ENCODE assay signal across 14 mouse cellular contexts in genomic region chr1:86306686-86307085, GRCm38 (mm10). TPM values are rescaled to one million over a fixed set of nuclear protein-coding genes. Genes with fewer than 3 reads are reported as not detected.
"Had no signal": no experiment of that assay in that cellular context is flagged by ENCODE, and none has a peak within 500 bp of the region (broad histone marks: within the 10 kb centered on the region; RNA-seq: fewer than 3 reads in every experiment).

No protein-coding gene starts in this region.

- H3K4me3 ChIP-seq: limb, embryonic 15.5 days; liver, embryonic 12.5 days; midbrain, embryonic 10.5 days; myocyte; neural tube, embryonic 15.5 days had no signal

- H3K9me3 ChIP-seq: limb, embryonic 15.5 days; liver, embryonic 12.5 days; midbrain, embryonic 10.5 days; neural tube, embryonic 15.5 days had no signal

- ATAC-seq: inflammation-experienced regulatory T-cells, adult 6 months; liver, embryonic 12.5 days had no signal

- H3K4me2 ChIP-seq: limb, embryonic 15.5 days; liver, embryonic 12.5 days; lung, embryonic 14.5 days; neural tube, embryonic 15.5 days had no signal

- H3K27ac ChIP-seq: limb, embryonic 15.5 days; neural tube, embryonic 15.5 days had no signal

- H3K9ac ChIP-seq: limb, embryonic 15.5 days; liver, embryonic 12.5 days; lung, embryonic 14.5 days; neural tube, embryonic 15.5 days had no signal

- H3K36me3 ChIP-seq: midbrain, embryonic 10.5 days; neural tube, embryonic 15.5 days had no signal

- DNase-seq: lung, embryonic 14.5 days; lung, postnatal 10 days; lung, postnatal 4 days; midbrain, embryonic 14.5 days; right cerebral cortex, postnatal 4 days; spleen, adult 18-20 months; thymus, adult 2 months; thymus, postnatal 25 days had no signal

RNA-seq across cellular contexts. Expression of gene B3gnt7, which starts 4.1 kb away (rescaled TPM):
- polyA plus RNA-seq: inflammation-experienced regulatory T-cells, adult 6 months; myocyte had no signal
